Mouse (Mus musculus) erythroblast, embryonic 14.5 days (primary cell): ENCODE measurements around the gene Sprr1a. TPM values are rescaled to one million over a fixed set of nuclear protein-coding genes. Genes with fewer than 3 reads are reported as not detected.

Experiments
- H3K27me3 ChIP-seq: 2 replicates; pipeline ENCODE4 v1.6.1; 2012; ENCODE audit warnings: inconsistent platforms; ENCODE audit not compliant: control insufficient read depth
- H3K36me3 ChIP-seq: 2 replicates; pipeline ENCODE4 v1.6.1; 2012; ENCODE audit warnings: mild to moderate bottlenecking, inconsistent platforms; ENCODE audit not compliant: control insufficient read depth
- H3K4me1 ChIP-seq: 2 replicates; pipeline ENCODE4 v1.6.1; 2012; ENCODE audit warnings: inconsistent platforms; ENCODE audit not compliant: control insufficient read depth
- H3K4me3 ChIP-seq: replicated peaks from 2 replicates; pipeline ENCODE3; 2012; ENCODE audit warnings: moderate library complexity, mild to moderate bottlenecking, inconsistent platforms
- H3K9me3 ChIP-seq: 2 replicates; pipeline ENCODE4 v1.6.1; 2012; ENCODE audit warnings: low read length, inconsistent platforms, mixed read lengths; ENCODE audit not compliant: control insufficient read depth
- GATA1 ChIP-seq: IDR thresholded peaks from 2 replicates; pipeline ENCODE4 v1.6.1; 2012; ENCODE audit warnings: low read length, inconsistent platforms, mixed read lengths
- TAL1 ChIP-seq: IDR thresholded peaks from 3 replicates; pipeline ENCODE4 v1.6.1; 2012; ENCODE audit warnings: low read length, inconsistent platforms, mixed read lengths
- polyA plus RNA-seq: library from polyadenylated mRNA; stranded (reverse); fragments of >175 nt; gene quantifications from 2 replicates; pipeline ENCODE4 v1.2.3, GENCODE M21; 2012

The Sprr1a gene
- polyA plus RNA-seq, 1 experiment: not detected

- Histone ChIP-seq H3K4me1 (no peaks in the 10 kb centered on the region), H3K27me3 (no peaks in the 10 kb centered on the region), H3K36me3 (no peaks in the 10 kb centered on the region), H3K4me3 (no peak overlapping the region), H3K9me3 (no peaks in the 10 kb centered on the region)
- no peak for TF ChIP-seq GATA1
- no peak for TF ChIP-seq TAL1
These were observed 15.6 kb downstream of the Sprr1a start for GRCm38 (mm10) chr3:92470111-92470510.

GRCm38 (mm10) chr3:92467424-92467823 lies 18.3 kb downstream of the Sprr1a start:
- Histone ChIP-seq H3K9me3 (no peaks in the 10 kb centered on the region), H3K4me3 (no peak overlapping the region), H3K36me3 (no peaks in the 10 kb centered on the region), H3K27me3 (no peaks in the 10 kb centered on the region), H3K4me1 (no peaks in the 10 kb centered on the region)
- no peak for TF ChIP-seq TAL1
- TF ChIP-seq GATA1: no peak

GRCm38 (mm10) chr3:92466576-92466975 lies 19.1 kb downstream of the Sprr1a start:
- no peaks in the 10 kb centered on the region for H3K4me1 ChIP-seq
- no peak for TF ChIP-seq GATA1
- TF ChIP-seq TAL1: no peak
- no peaks in the 10 kb centered on the region for H3K9me3 ChIP-seq
- no peaks in the 10 kb centered on the region for H3K36me3 ChIP-seq
- no peaks in the 10 kb centered on the region for H3K27me3 ChIP-seq
- no peak overlapping the region for H3K4me3 ChIP-seq

GRCm38 (mm10) chr3:92458620-92459019 lies 27.1 kb downstream of the Sprr1a start, which contains the start of gene Sprr3:
Gene Sprr3 (minus strand): TSS chr3:92458720.
- TF ChIP-seq GATA1 (no peak), TAL1 (no peak)
- H3K4me1 ChIP-seq: no peaks in the 10 kb centered on the region
- no peaks in the 10 kb centered on the region for H3K9me3 ChIP-seq
- H3K27me3 ChIP-seq: no peaks in the 10 kb centered on the region
- H3K4me3 ChIP-seq: no peak within 1 kb of the TSS
- H3K36me3 ChIP-seq: no peaks in the 10 kb centered on the region

- no peaks in the 10 kb centered on the region for H3K4me1 ChIP-seq
- H3K27me3 ChIP-seq: no peaks in the 10 kb centered on the region
- no peak overlapping the region for H3K4me3 ChIP-seq
- H3K9me3 ChIP-seq: no peaks in the 10 kb centered on the region
- TF ChIP-seq TAL1: no peak
- TF ChIP-seq GATA1: no peak
- no peaks in the 10 kb centered on the region for H3K36me3 ChIP-seq
These were observed 30.5 kb downstream of the Sprr1a start for GRCm38 (mm10) chr3:92455151-92455550.

- no peaks in the 10 kb centered on the region for H3K9me3 ChIP-seq
- H3K36me3 ChIP-seq: no peaks in the 10 kb centered on the region
- no peak for TF ChIP-seq GATA1
- no peak for TF ChIP-seq TAL1
- no peaks in the 10 kb centered on the region for H3K4me1 ChIP-seq
- H3K4me3 ChIP-seq: no peak overlapping the region
- H3K27me3 ChIP-seq: no peaks in the 10 kb centered on the region
These were observed 45.5 kb downstream of the Sprr1a start for GRCm38 (mm10) chr3:92440177-92440576.

GRCm38 (mm10) chr3:92438689-92439088 lies 47.0 kb downstream of the Sprr1a start, which contains the start of gene Sprr1b:
Gene Sprr1b (minus strand): TSS chr3:92438789.
- TF ChIP-seq TAL1: no peak
- TF ChIP-seq GATA1: no peak
- Histone ChIP-seq H3K9me3 (no peaks in the 10 kb centered on the region), H3K27me3 (no peaks in the 10 kb centered on the region), H3K4me3 (no peak within 1 kb of the TSS), H3K36me3 (no peaks in the 10 kb centered on the region), H3K4me1 (no peaks in the 10 kb centered on the region)

Other genes starting within 250 kb of the Sprr1a start
- gene Sprr2a3, start 200.5 kb downstream of the Sprr1a start, polyA plus RNA-seq: not detected in 2 replicates
- not detected in 2 replicates for gene Sprr2b, start 169.3 kb downstream of the Sprr1a start, polyA plus RNA-seq
- not detected in 2 replicates for gene Sprr2d, start 146.8 kb downstream of the Sprr1a start, polyA plus RNA-seq
- gene Sprr2e, start 133.8 kb downstream of the Sprr1a start, polyA plus RNA-seq: not detected in 2 replicates
- not detected in 2 replicates for gene Sprr2f, start 120.7 kb downstream of the Sprr1a start, polyA plus RNA-seq
- not detected in 2 replicates for gene Sprr2h, start 100.2 kb downstream of the Sprr1a start, polyA plus RNA-seq
- gene Sprr2i, start 77.9 kb downstream of the Sprr1a start, polyA plus RNA-seq: not detected in 2 replicates
- not detected in 2 replicates for gene Sprr2j-ps, start 67.8 kb downstream of the Sprr1a start, polyA plus RNA-seq
- gene Gm9774, start 56.5 kb downstream of the Sprr1a start, polyA plus RNA-seq: 2.0 and 2.3 TPM in 2 replicates
- gene Sprr2k, start 53.3 kb downstream of the Sprr1a start, polyA plus RNA-seq: not detected in 2 replicates
- not detected in 2 replicates for gene Sprr1b, start 47.1 kb downstream of the Sprr1a start, polyA plus RNA-seq
- gene Sprr3, start 27.2 kb downstream of the Sprr1a start, polyA plus RNA-seq: not detected in 2 replicates
- not detected in 2 replicates for gene Sprr4, start 14.6 kb upstream of the Sprr1a start, polyA plus RNA-seq
- gene 2310046K23Rik, start 48.6 kb upstream of the Sprr1a start, polyA plus RNA-seq: not detected in 2 replicates
- gene Ivl, start 87.8 kb upstream of the Sprr1a start, polyA plus RNA-seq: not detected in 2 replicates
- gene Smcp, start 103.1 kb upstream of the Sprr1a start, polyA plus RNA-seq: not detected in 2 replicates
- gene 2210017I01Rik, start 121.6 kb upstream of the Sprr1a start, polyA plus RNA-seq: not detected in 2 replicates
- not detected in 2 replicates for gene Lce6a, start 135.8 kb upstream of the Sprr1a start, polyA plus RNA-seq
- gene Lce1a1, start 162.4 kb upstream of the Sprr1a start, polyA plus RNA-seq: not detected in 2 replicates
- not detected in 2 replicates for gene Lce1b, start 171.0 kb upstream of the Sprr1a start, polyA plus RNA-seq
- not detected in 2 replicates for gene Lce1a2, start 184.4 kb upstream of the Sprr1a start, polyA plus RNA-seq
- gene Lce1c, start 193.4 kb upstream of the Sprr1a start, polyA plus RNA-seq: not detected in 2 replicates
- gene Lce1d, start 201.3 kb upstream of the Sprr1a start, polyA plus RNA-seq: not detected in 2 replicates
- not detected in 2 replicates for gene Lce1e, start 223.2 kb upstream of the Sprr1a start, polyA plus RNA-seq
- gene Lce1f, start 234.5 kb upstream of the Sprr1a start, polyA plus RNA-seq: not detected in 2 replicates